Mouse (Mus musculus) gastrocnemius, postnatal 4 days (tissue): ENCODE measurements at regions not wholly inside any gene's neighbourhood (a gene's known extent, or its start where the extent isn't known, plus 50 kb on each side); places are given as distances from the start of the nearest gene placed in this dataset.
A peak's percentile ranks its signal among the peaks of the same experiment; 100 is the strongest.

ENCODE experiments used
- DNase-seq, 2 experiments: peaks; one replicate each; pipeline ENCODE4 v3.0.0; 2021 to 2022; ENCODE audit warnings: low spot score in 2 of 2, mixed read lengths in 2 of 2

DNA sequence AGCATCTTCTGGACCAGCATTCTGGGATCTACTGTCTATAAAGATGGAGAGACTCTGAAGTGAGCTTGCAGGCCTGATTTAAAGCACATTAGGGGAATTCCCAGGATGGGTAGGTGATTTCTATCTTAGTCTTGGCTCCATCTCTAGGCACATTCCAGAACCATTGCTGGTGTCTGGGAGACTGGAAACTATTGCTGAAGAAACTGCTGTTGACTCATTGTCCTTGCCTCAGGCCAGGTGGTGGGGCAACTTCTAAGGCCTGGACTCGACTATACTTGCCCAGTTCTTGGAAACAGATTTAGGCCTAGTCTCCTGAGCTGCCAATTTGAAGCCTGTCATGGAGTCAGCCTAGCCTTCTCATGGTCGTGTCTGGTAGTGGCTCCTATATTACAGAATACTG, 61.5 kb upstream of the Kdm8 start:
- DNase-seq, result no peak

DNA sequence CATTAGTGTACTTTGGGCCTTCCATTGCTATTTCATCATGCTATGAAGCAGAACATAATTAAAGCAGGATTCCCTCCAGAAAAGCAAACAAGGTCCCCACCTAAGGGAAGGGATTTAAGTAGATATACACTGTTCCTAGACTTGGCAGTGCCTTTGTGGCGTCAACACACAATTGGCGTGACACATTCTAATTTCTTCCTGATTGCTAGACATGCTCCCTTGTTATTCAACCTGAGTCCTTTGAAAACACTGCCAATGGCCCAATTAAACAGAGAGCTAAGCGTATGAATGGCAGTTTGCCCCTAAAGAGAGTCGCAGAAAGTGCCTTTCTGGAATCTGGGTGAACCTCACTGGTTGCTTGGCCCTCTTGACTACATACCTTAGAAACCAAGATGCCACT, 60.3 kb upstream of the Kdm8 start:
- no peak for DNase-seq

GRCm38 (mm10) chr7:125392536-125392935, 51.9 kb upstream of the Kdm8 start:
- DNase-seq, result peak; percentile 35 to 60

DNA sequence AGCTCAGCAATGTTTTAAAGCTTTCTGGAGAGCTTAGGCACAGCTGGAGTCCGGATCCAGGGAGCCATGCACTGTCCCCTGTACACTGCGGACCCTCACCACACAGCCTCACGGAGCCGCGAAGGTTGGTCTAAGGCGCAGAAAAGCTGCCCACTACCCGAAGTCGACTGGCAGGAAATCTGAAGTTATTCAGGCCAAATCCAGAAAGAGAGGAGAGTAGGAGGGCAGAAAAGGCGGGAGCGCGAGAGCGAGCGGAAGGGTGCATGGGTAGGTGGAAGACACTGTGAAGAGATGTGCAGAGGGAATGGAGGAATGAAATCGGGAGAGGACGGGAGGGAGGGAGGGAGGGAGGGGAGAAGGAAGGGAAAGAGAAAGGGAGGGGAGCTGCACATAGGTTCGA, 51.2 kb upstream of the Kdm8 start:
- no peak for DNase-seq

GRCm38 (mm10) chr7:125393654-125394346, 50.7 kb upstream of the Kdm8 start:
- peak; percentile 94 for DNase-seq
